Mouse (Mus musculus) large intestine, adult 2 months (tissue): ENCODE measurements at regions not wholly inside any gene's neighbourhood (a gene's known extent, or its start where the extent isn't known, plus 50 kb on each side); places are given as distances from the start of the nearest gene placed in this dataset.

Experiments
- DNase-seq: peaks from one replicate; pipeline ENCODE4 v3.0.0-alpha.2; 2012; ENCODE audit warnings: low read depth, low spot score
- WGBS: fragments of 180-500 bp; shearing (Covaris S2); methylation state at CpG from one replicate; pipeline ENCODE4 v1.1.7; 2018; 5-methylcytosine and 5-hydroxymethylcytosine counted together

- 65% methylated on average over 3 of the region's 3 CpGs for WGBS
- DNase-seq = no peak
Measured at GRCm38 (mm10) chr5:46824934-46825333, 967.5 kb upstream of the Lcorl start.

GRCm38 (mm10) chr5:46795102-46795501 is 937.7 kb upstream of the Lcorl start:
- WGBS = 82% methylated on average over 2 of the region's 2 CpGs
- no peak for DNase-seq

- DNase-seq = no peak
- 66% methylated on average over 7 of the region's 7 CpGs for WGBS
Measured at GRCm38 (mm10) chr5:46794028-46794705, 936.8 kb upstream of the Lcorl start.

- WGBS = 53% methylated on average over 3 of the region's 3 CpGs
- no peak for DNase-seq
Measured at GRCm38 (mm10) chr5:46791051-46791450, 933.6 kb upstream of the Lcorl start.

- WGBS = 83% methylated on average over 3 of the region's 3 CpGs
- DNase-seq = no peak
Measured at GRCm38 (mm10) chr5:46790536-46790935, 933.1 kb upstream of the Lcorl start.

GRCm38 (mm10) chr5:46787079-46787478 is 929.7 kb upstream of the Lcorl start:
- 82% methylated on average over 3 of the region's 3 CpGs for WGBS
- DNase-seq = no peak

DNA sequence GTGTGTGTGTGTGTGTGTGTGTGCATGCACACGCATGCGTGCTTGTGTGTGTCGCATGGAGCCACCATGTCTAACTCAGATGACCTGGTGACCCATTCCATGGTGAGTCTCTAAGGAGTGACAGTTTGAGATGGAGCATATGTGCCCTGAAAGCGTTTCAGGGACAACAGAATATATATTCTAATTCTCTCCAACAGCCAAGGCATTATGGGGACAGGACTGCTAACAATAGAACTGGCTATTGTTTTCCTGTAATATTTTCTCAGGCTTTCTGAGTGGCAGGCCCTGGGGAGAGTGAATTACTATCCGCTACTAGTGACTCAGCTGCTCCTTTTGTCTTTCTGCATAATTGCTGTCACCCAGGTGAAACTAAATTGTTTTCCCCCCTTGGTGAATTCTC is 898.7 kb upstream of the Lcorl start:
- 80% methylated on average over 5 of the region's 5 CpGs for WGBS
- DNase-seq = no peak

- WGBS = 75% methylated on average over 2 of the region's 2 CpGs
- no peak for DNase-seq
Measured at GRCm38 (mm10) chr5:46740034-46740582, 882.7 kb upstream of the Lcorl start.

- DNase-seq = no peak
- 33% methylated on average over 3 of the region's 3 CpGs for WGBS
Measured at GRCm38 (mm10) chr5:46732510-46732909, 875.1 kb upstream of the Lcorl start.

DNA sequence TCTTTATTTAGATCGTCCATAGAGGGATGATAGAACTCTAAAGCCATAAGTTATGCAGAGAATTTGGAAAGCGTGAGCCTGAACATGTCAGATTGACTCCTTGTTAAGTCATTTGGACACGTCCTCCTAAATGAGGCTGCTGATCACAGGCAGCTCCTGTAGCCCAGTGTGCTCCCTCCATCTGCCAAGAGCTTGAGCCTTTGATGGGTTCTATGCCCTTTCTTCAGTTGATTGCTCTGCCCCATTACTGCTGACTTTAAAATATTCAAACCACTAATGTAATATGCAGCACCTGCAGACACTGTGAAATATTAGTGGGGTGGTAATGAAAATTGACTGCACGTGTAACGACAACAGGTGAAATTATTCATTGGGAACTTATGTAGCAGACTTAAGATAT is 874.6 kb upstream of the Lcorl start:
- no peak for DNase-seq
- WGBS = 48% methylated on average over 5 of the region's 5 CpGs

- 82% methylated on average over 3 of the region's 3 CpGs for WGBS
- DNase-seq = no peak
Measured at GRCm38 (mm10) chr5:46731297-46731696, 873.9 kb upstream of the Lcorl start.

DNA sequence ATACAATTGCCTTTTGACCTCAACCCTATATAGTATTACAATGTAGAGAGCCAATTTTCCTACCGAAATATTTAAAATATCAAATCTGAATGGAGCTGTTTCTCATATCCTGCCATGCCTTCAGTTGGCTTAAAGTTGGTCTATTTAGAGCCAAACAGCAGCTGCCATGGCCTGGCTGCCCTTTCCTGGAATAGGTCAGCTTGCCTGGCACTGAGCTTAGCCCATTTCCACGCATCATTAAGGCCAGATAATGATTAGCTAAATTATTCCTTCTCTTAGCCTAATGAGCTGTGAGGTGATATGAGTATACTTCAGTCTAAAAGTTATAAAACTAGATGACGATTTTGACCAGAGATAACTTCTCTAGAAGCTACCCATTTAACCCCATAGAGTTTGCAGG is 852.2 kb upstream of the Lcorl start:
- WGBS = 74% methylated on average over 3 of the region's 3 CpGs
- no peak for DNase-seq

GRCm38 (mm10) chr5:46707845-46708244 is 850.4 kb upstream of the Lcorl start:
- DNase-seq = no peak
- 92% methylated on average over 1 of the region's 1 CpGs for whole genome bisulfite sequencing

GRCm38 (mm10) chr5:46707021-46707420 is 849.6 kb upstream of the Lcorl start:
- no peak for DNase-seq
- WGBS = 95% methylated on average over 5 of the region's 5 CpGs

DNA sequence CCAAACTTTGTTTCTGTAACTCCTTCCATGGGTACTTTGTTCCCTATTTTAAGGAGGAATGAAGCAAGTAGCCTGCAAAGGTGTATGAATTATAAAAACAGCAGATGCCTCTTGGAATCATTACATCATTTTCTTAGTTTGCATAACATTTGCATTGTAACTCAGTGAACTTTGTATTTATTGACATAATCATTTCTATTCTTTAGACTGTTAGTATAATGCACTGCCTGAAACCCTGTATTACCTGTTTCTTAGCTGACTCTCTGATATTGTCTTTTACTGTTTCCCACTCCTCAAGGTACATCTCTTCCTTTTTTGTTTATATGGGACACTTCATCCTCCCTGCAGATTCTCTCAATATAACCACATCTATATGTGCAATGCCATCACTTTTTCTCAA is 820.6 kb upstream of the Lcorl start:
- DNase-seq = no peak

DNA sequence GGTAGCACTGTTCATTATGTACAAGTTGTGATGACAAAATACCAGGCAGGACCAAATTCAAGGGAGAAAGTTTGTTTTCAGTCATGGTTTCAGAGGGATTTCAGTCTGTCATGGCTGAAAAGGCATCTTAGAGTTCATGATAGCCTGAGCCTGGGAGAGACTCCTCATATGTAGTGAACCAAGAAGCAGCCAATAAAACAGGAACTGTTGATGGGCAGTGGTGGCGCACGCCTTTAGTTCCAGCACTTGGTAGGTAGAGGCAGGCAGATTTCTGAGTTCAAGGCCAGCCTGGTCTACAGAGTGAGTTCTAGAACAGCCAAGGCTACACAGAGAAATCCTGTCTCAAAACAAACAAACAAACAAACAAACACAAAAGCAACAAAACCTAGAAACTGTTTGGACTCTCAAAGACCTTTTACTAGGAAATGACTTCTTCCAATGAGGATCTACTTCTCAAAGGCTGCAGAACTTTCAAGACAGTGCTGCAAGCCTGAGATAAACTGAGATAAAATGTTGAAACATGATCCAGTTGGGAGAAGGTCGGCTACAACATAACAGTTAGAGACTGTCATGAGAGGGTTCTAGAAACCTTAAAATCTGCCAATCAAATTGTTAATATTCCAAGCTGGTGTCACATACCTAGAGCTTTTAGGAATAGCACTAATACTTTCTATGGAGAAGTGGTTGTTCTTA is 817.5 kb upstream of the Lcorl start:
- no peak for DNase-seq
- 82% methylated on average over 3 of the region's 3 CpGs for WGBS

DNA sequence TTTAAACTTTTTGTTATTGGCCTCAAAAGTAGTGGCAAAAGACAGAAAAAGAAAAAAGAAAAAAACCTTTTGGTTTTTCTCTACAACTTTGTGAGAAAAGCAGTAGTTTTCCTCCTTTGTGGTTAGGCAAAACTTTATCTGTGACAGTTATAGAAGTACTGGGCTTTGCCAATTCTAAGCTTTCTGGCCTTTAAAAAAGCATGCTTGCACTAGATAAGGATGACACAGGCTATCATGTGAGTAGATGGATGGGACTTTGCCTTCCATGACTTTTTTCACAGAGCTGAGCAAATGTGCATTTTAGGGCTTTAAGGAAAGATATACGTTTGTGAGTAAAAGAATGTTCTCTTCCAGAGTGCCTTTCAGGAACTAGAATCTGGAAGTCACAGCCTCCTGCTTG is 816.0 kb upstream of the Lcorl start:
- WGBS = 84% methylated on average over 1 of the region's 1 CpGs
- no peak for DNase-seq

DNA sequence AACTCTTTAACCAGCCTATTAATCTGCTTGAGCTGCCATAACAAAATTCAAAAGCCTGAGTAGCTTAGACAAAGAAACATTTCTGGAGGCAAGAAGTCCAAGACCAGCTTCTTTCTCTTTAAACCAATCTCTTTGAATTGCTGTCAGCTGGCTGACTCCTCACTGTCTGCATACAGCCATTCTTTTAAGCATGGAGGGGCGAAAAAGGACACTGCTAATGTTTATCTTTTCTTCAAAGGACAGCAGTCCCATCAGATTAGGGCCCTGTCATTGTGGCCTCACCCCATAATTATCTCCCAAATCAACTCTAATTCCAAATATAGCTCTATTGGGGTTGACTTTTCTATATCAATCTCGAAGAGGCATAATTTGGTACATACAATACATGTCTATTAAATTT is 813.1 kb upstream of the Lcorl start:
- DNase-seq = no peak
- WGBS = 46% methylated on average over 2 of the region's 2 CpGs

DNA sequence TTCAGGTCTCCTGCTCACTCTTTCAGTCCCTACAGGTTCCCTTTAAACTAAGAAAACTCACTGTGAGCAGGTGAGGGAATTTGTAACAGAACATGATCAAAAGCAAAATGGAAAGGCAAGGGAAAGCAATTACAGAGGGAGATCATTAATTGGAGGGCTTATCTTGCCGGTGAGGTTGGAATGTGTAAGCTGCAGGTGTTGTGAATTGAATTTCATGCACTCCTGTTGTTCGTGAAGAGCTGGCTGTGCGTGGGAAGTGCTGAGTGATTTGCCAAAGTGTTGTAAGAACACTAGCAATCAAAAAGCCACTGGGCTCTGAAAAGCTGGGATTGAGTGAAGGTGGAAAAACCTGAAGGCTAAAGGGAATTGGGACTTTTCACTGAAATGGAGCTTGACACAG is 808.8 kb upstream of the Lcorl start:
- DNase-seq = no peak
- 34% methylated on average over 3 of the region's 3 CpGs for WGBS

- DNase-seq = no peak
Measured at GRCm38 (mm10) chr5:46657065-46657464, 799.6 kb upstream of the Lcorl start.

- DNase-seq = no peak
- 95% methylated on average over 1 of the region's 1 CpGs for WGBS
Measured at GRCm38 (mm10) chr5:46654189-46654588, 796.8 kb upstream of the Lcorl start.
